Mouse (Mus musculus) heart, adult 11 months (tissue): Measurements from ENCODE around the gene Vezt.

Experiments
- DNase-seq: peaks from one replicate; pipeline ENCODE4 v3.0.0; 2022

The Vezt gene

DNA sequence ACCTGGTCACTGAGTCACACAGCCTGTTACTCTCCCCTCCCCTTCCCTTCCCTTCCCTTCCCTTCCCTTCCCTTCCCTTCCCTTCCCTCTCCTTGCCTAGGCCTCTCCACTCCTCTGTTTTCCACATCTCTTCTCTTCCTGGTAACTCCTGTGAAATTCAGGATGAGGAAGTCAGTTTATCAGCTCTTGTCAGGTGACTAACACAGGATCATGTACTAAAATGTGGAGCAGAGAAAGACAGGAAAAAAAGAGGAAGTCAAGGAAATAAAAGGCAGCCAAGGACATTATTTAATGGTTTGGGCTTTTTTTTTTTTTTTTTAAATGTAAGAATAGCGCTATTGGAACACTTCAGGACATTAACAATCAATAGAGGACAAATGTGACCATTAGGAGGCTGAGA, 126.6 kb downstream of the Vezt start:
- DNase-seq = no peak

DNA sequence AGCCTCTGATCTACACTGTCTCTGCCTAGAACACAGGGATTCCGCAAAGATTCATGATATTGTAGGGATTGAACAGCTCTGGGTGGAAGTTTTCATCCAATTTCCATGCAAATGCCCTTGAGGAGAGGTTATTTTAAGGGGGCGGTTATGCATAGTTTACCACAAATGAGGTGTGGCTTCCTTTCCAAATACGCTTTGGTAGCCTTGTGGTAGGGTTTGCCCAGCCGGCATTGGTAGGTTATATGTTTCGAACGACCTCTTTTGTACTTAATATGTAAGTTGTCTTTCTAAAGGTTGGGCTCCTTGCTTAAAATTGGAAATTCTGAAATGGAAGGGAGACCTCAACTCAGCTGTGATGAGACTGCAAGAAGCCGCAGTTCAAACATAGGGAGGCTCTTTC, 127.1 kb downstream of the Vezt start:
- peak; percentile 16 for DNase-seq

DNA sequence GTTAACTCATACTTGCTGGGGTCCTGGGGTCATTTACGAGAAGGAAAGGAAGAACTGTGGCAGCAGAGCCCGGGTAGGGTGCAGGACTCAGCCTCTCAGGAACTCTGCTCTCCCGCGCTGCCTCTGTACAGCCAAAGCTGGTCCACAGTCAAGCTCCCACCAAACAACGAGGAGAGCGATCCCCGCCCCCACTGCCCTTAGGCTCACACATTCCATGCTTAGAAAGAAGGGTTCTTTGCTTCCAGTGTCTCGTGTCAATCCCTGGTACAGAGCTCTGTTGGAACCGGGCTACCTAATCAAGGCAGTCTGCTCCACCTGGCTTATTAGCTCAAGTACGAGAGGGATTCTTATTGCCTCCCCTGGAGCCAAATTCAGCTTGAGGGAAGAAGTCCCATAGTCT, 128.2 kb downstream of the Vezt start:
- peak; percentile 79 for DNase-seq

DNA sequence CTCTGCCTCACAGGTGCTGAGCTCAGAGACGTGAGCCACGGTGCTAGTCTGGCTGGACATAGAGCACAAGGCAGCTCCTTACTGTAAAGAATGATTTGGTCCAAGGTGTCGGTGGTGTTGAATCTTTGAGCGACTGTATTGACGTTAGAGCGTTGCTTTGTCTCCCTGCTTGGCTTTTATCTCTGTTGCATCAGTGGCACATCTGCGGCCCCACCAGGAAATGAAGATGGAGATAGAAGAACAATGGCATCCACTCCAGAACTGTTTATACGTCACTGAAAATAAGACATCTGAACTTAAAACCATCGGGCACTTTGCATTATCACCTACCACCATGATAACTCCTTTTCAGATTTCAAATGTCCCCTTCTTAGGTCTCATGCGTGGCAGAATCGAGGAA, 135.7 kb downstream of the Vezt start:
- DNase-seq = peak; percentile 46

DNA sequence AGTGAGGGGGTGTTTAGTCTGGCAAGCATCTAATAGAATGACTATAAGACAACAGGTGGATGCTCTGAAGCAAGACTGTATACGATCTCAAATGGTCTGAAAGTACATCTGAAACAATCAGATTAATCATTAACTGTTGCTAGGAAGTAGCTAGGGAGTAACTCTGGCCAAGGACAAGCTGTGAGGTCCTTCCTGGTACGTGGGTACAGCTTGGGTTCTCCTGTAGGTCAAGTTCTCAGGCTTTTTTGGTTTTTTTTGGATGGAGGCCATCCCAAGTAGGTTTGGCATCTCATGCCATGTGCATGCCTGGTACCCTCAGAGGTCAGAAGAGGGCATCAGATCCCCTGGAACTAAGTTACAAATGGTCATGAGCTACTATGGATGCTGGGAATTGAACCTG, 136.3 kb downstream of the Vezt start:
- DNase-seq = peak; percentile 7

DNA sequence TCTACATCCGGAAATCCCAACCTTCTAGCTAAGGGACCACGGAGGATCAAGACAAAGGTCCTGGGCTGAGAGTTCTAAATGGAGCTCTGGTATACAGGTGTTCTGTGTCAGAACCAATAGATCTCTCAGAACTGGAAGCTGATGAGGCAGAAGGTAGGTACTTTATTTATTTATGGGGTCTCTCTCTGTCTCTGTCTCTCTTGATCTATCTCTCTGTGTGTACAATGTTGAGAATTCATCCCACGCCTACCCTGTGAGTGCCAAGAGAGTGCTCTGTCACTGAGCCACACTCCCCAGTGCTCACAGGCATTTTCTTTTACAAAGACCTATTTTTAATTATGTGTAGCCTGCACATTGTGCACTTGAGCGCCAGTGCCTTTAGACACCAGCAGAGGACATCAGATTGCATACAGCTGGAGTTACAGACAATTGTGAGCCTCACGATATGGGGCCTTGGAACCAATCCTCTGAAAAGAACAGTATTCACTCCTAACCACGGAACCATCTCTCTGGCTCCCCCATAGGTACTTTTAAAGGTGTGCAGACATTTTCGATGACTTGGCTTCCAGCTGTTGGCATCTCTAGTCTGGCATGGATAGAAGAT, 138.5 kb downstream of the Vezt start, which contains the start of gene Metap2:
TSS of gene Metap2 (minus strand) at position 51 of the 604 bp plus-strand sequence.
- DNase-seq = no peak

DNA sequence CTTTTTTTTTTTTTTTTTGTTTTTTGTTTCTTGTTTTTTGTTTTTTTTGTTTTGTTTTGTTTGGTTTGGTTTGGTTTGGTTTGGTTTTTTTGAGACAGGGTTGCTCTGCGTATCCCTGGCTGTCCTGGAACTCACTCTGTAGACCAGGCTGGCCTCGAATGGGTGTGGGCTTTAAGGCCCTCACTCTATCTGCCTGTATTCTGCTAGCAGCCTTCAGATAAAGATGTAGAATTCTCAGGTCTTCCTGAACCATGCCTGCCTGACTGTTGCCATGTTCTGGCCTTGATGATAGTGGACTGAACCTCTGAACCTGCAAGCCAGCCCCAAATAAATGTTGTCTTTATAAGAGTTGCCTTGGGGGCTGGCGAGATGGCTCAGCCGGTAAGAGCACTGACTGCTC, 143.1 kb downstream of the Vezt start:
- DNase-seq = peak; percentile 42

DNA sequence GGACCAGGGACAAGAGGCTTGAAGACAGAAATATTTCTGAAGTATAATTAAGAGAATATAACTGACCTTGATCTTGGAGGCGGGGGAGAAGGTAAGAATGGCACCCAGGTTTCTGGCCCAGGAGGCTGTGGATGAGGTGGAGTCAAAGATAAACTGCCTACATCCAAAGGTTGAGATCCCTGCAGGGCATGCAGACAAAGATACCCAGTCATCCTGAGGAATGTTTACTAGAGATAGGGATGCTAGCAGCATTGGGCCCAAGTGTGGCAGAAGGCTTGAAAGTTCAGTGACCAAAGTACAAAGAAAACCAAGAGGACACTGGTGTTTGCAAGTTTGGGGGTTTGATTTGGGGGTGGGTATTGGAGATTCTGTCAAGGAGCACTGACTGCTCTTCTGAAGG, 144.6 kb downstream of the Vezt start:
- DNase-seq = peak; percentile 76

DNA sequence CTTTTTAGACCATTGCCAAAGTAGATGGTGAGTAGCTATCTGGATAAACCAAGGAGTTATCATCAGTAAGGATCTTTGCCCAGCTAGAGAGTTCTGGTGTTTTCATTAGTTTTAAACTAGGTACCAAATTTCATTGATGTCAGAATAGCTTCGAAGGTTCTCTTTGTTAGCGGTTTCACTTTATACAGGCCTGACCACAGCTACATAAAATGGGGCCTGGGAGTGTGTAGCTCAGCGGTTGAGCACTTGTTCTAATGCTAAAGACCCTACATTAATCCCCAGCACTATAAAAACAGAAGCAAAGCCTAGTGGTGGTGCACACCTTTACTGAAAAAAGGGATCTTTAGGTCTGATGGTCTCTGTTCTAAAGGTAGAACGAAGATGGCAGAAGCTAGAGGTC, 145.1 kb downstream of the Vezt start:
- DNase-seq = no peak

DNA sequence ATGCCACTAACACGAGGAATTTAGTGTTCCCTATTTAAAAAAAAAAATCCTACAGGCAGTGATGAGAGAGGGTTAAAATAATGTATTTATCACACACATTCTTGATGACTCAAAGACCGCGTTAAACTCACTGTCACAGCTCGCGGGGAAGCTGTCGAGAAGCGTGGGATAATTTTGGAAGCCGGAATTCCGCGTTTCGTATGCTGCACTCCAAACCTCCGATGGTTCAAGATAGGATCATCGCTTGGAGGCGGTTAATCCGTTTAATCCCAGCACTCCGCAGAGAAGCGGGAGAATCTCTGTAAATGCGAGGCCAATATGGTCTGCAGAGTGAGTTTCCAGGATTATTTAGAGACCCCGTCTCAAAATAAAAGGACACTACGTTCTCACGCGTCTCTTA, 145.6 kb downstream of the Vezt start:
- no peak for DNase-seq

DNA sequence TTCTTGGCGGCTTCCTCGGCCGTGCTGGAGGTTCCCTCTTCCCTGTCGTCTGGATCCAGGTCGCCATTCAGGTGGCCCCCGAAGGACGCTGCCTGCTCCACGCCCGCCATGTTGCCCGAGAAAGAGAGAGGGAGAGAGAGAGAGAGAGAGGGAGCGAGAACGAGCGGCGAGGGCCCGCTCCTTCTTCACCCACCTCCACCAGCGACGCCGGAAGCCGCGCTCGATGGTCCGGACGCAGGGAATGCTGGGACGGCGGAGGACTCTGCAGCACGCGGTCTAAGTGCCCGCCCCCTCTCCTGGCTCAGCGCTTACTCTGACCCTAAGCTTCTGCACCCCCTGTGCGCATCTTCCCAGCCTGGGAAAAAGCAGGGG, 146.1 kb downstream of the Vezt start:
- DNase-seq = peak; percentile 99
